Mouse (Mus musculus) megakaryocyte, adult 5-6 weeks (primary cell): ENCODE results near the gene Olfr358. TPM values are rescaled to one million over a fixed set of nuclear protein-coding genes. Genes with fewer than 3 reads are reported as not detected.

Source experiments
- ATAC-seq: 2 replicates; pipeline ENCODE4 v1.8.0; 2016; ENCODE audit warnings: mild to moderate bottlenecking, inconsistent platforms; ENCODE audit not compliant: poor library complexity, severe bottlenecking
- total RNA-seq, 2 experiments: library from RNA; stranded (forward) in 1 of 2; stranded (reverse) in 1 of 2; fragments of 153-499, 151-499 nt in 1 of 2; fragments of 221-1000, 200-1000 nt in 1 of 2; gene quantifications; 2 replicates each; pipeline versions ENCODE4 v1.2.3 to v1.2.4; 2015 to 2017

Olfr358 gene
- total RNA-seq (2015) (not detected in 2 replicates), total RNA-seq (2017) (not detected in 2 replicates)

GRCm38 (mm10) chr2:37009235-37009634 lies at the start of gene Olfr358:
TSS of gene Olfr358 (minus strand) at chr2:37009335.
- no peak for ATAC-seq

GRCm38 (mm10) chr2:36997030-36997429 lies 12.1 kb downstream of the Olfr358 start:
- no peak for ATAC-seq

- no peak for ATAC-seq
Observed at GRCm38 (mm10) chr2:36993527-36993926, 15.6 kb downstream of the Olfr358 start, which contains the start of gene Olfr357. TSS of gene Olfr357 (plus strand) at chr2:36993827.

Other genes starting within 250 kb of the Olfr358 start
- not detected in 2 replicates for gene Olfr348, start 225.1 kb downstream of the Olfr358 start, total RNA-seq (2015)
- gene Olfr348, start 225.1 kb downstream of the Olfr358 start, total RNA-seq (2017), result not detected in 2 replicates
- not detected in 2 replicates for gene Olfr50, start 218.8 kb downstream of the Olfr358 start, total RNA-seq (2015)
- not detected in 2 replicates for gene Olfr50, start 218.8 kb downstream of the Olfr358 start, total RNA-seq (2017)
- not detected in 2 replicates for gene Olfr3, start 192.3 kb downstream of the Olfr358 start, total RNA-seq (2015)
- not detected in 2 replicates for gene Olfr3, start 192.3 kb downstream of the Olfr358 start, total RNA-seq (2017)
- gene Olfr350, start 163.0 kb downstream of the Olfr358 start, total RNA-seq (2015), result not detected in 2 replicates
- gene Olfr350, start 163.0 kb downstream of the Olfr358 start, total RNA-seq (2017), result not detected in 2 replicates
- gene Olfr351, start 146.7 kb downstream of the Olfr358 start, total RNA-seq (2015), result not detected in 2 replicates
- not detected in 2 replicates for gene Olfr351, start 146.7 kb downstream of the Olfr358 start, total RNA-seq (2017)
- gene Olfr352, start 140.9 kb downstream of the Olfr358 start, total RNA-seq (2015), result not detected in 2 replicates
- not detected in 2 replicates for gene Olfr352, start 140.9 kb downstream of the Olfr358 start, total RNA-seq (2017)
- not detected in 2 replicates for gene Olfr353, start 116.4 kb downstream of the Olfr358 start, total RNA-seq (2015)
- not detected in 2 replicates for gene Olfr353, start 116.4 kb downstream of the Olfr358 start, total RNA-seq (2017)
- not detected in 2 replicates for gene Olfr354, start 103.7 kb downstream of the Olfr358 start, total RNA-seq (2015)
- gene Olfr354, start 103.7 kb downstream of the Olfr358 start, total RNA-seq (2017), result not detected in 2 replicates
- not detected in 2 replicates for gene Olfr355, start 80.4 kb downstream of the Olfr358 start, total RNA-seq (2015)
- not detected in 2 replicates for gene Olfr355, start 80.4 kb downstream of the Olfr358 start, total RNA-seq (2017)
- not detected in 2 replicates for gene Olfr356, start 72.2 kb downstream of the Olfr358 start, total RNA-seq (2015)
- gene Olfr356, start 72.2 kb downstream of the Olfr358 start, total RNA-seq (2017), result not detected in 2 replicates
- not detected in 2 replicates for gene Olfr357, start 15.5 kb downstream of the Olfr358 start, total RNA-seq (2015)
- gene Olfr357, start 15.5 kb downstream of the Olfr358 start, total RNA-seq (2017), result not detected in 2 replicates
- not detected in 2 replicates for gene Olfr360, start 56.4 kb upstream of the Olfr358 start, total RNA-seq (2015)
- not detected in 2 replicates for gene Olfr360, start 56.4 kb upstream of the Olfr358 start, total RNA-seq (2017)
- not detected in 2 replicates for gene Olfr361, start 80.0 kb upstream of the Olfr358 start, total RNA-seq (2015)
- not detected in 2 replicates for gene Olfr361, start 80.0 kb upstream of the Olfr358 start, total RNA-seq (2017)
- gene Olfr362, start 108.6 kb upstream of the Olfr358 start, total RNA-seq (2015), result not detected in 2 replicates
- not detected in 2 replicates for gene Olfr362, start 108.6 kb upstream of the Olfr358 start, total RNA-seq (2017)
- gene Olfr364-ps1, start 130.0 kb upstream of the Olfr358 start, total RNA-seq (2015), result not detected in 2 replicates
- not detected in 2 replicates for gene Olfr364-ps1, start 130.0 kb upstream of the Olfr358 start, total RNA-seq (2017)
- gene Olfr365, start 178.9 kb upstream of the Olfr358 start, total RNA-seq (2015), result not detected in 2 replicates
- not detected in 2 replicates for gene Olfr365, start 178.9 kb upstream of the Olfr358 start, total RNA-seq (2017)
- not detected in 2 replicates for gene Olfr366, start 202.2 kb upstream of the Olfr358 start, total RNA-seq (2015)
- gene Olfr366, start 202.2 kb upstream of the Olfr358 start, total RNA-seq (2017), result not detected in 2 replicates